Mouse (Mus musculus) frontal cortex, postnatal 36 days (tissue): ENCODE data around the gene Rnf43.

Experiments
- DNase-seq, 2 experiments: peaks; one replicate each; pipeline ENCODE4 v3.0.0; 2022; ENCODE audit warnings: low spot score in 2 of 2

Rnf43 gene

GRCm38 (mm10) chr11:87677756-87678155 lies 15.2 kb downstream of the Rnf43 start:
- DNase-seq = no peak

GRCm38 (mm10) chr11:87678545-87678944 lies 16.0 kb downstream of the Rnf43 start:
- no peak for DNase-seq

- no peak for DNase-seq
Measured at GRCm38 (mm10) chr11:87678976-87679375, 16.5 kb downstream of the Rnf43 start.

GRCm38 (mm10) chr11:87680786-87681185 lies 18.3 kb downstream of the Rnf43 start:
- no peak for DNase-seq

- no peak for DNase-seq
Measured at GRCm38 (mm10) chr11:87682096-87682495, 19.6 kb downstream of the Rnf43 start.

GRCm38 (mm10) chr11:87682838-87683571 lies 20.5 kb downstream of the Rnf43 start:
- no peak for DNase-seq

- no peak for DNase-seq
Measured at GRCm38 (mm10) chr11:87686407-87686806, 23.9 kb downstream of the Rnf43 start.

GRCm38 (mm10) chr11:87687246-87688225 lies 25.0 kb downstream of the Rnf43 start:
- no peak for DNase-seq

- DNase-seq = no peak
Measured at GRCm38 (mm10) chr11:87688478-87689203, 26.1 kb downstream of the Rnf43 start.

- DNase-seq = no peak
Measured at GRCm38 (mm10) chr11:87689402-87689808, 26.9 kb downstream of the Rnf43 start.

GRCm38 (mm10) chr11:87690054-87690740 lies 27.7 kb downstream of the Rnf43 start:
- no peak for DNase-seq

GRCm38 (mm10) chr11:87697131-87697682 lies 34.7 kb downstream of the Rnf43 start:
- DNase-seq = no peak

- no peak for DNase-seq
Measured at GRCm38 (mm10) chr11:87698126-87698525, 35.6 kb downstream of the Rnf43 start.

- no peak for DNase-seq
Measured at GRCm38 (mm10) chr11:87701108-87701507, 38.6 kb downstream of the Rnf43 start.

GRCm38 (mm10) chr11:87701877-87702620 lies 39.5 kb downstream of the Rnf43 start:
- no peak for DNase-seq

- DNase-seq = no peak
Measured at GRCm38 (mm10) chr11:87703654-87704053, 41.1 kb downstream of the Rnf43 start.

- no peak for DNase-seq
Measured at GRCm38 (mm10) chr11:87704289-87704688, 41.8 kb downstream of the Rnf43 start.

- DNase-seq = no peak
Measured at GRCm38 (mm10) chr11:87707570-87707969, 45.0 kb downstream of the Rnf43 start.

GRCm38 (mm10) chr11:87708979-87709378 lies 46.5 kb downstream of the Rnf43 start:
- no peak for DNase-seq

GRCm38 (mm10) chr11:87709513-87710261 lies 47.2 kb downstream of the Rnf43 start:
- no peak for DNase-seq
